Mouse (Mus musculus) embryonic facial prominence, embryonic 14.5 days (tissue): Measurements from ENCODE around the gene Lias. TPM values are rescaled to one million over a fixed set of nuclear protein-coding genes. Genes with fewer than 3 reads are reported as not detected.

Experiments
- ATAC-seq: fragments of 200-750 bp; cut with Nextera tagmentation; 2 replicates; pipeline ENCODE4 v1.8.0; 2017; ENCODE audit warnings: low read depth, moderate number of reproducible peaks, moderate TSS enrichment
- DNase-seq: peaks from one replicate; pipeline ENCODE4 v3.0.0-alpha.2; 2015; ENCODE audit warnings: low spot score
- H3K27ac ChIP-seq: fragments of 300-500 bp; sonication (generic); replicated peaks from 2 replicates; pipeline ENCODE4 v1.5.1; 2014; ENCODE audit warnings: low read depth, mild to moderate bottlenecking, low read length, moderate library complexity
- H3K27me3 ChIP-seq: fragments of 300-500 bp; sonication (generic); replicated peaks from 2 replicates; pipeline ENCODE4 v1.6.1; 2014; ENCODE audit warnings: low read length; ENCODE audit not compliant: control insufficient read depth, insufficient read depth
- H3K36me3 ChIP-seq: fragments of 300-500 bp; sonication (generic); 2 replicates; pipeline ENCODE4 v1.6.1; 2014; ENCODE audit warnings: low read length, mixed read lengths; ENCODE audit not compliant: control insufficient read depth, insufficient read depth
- H3K4me1 ChIP-seq: fragments of 300-500 bp; sonication (generic); 2 replicates; pipeline ENCODE4 v1.6.1; 2014; ENCODE audit warnings: antibody characterized with exemption, low read length; ENCODE audit not compliant: control insufficient read depth, insufficient read depth
- H3K4me2 ChIP-seq: fragments of 300-500 bp; sonication (generic); 2 replicates; pipeline ENCODE4 v1.6.1; 2014; ENCODE audit warnings: low read depth, mild to moderate bottlenecking, low read length, moderate library complexity, mixed read lengths
- H3K4me3 ChIP-seq: fragments of 300-500 bp; sonication (generic); 2 replicates; pipeline ENCODE4 v1.5.1; 2014; ENCODE audit warnings: low read depth, mild to moderate bottlenecking, low read length
- H3K9ac ChIP-seq: fragments of 300-500 bp; sonication (generic); 2 replicates; pipeline ENCODE4 v1.6.1; 2014; ENCODE audit warnings: low read depth, mild to moderate bottlenecking, low read length, moderate library complexity, mixed read lengths
- H3K9me3 ChIP-seq: fragments of 300-500 bp; sonication (generic); 2 replicates; pipeline ENCODE4 v1.6.1; 2016; ENCODE audit warnings: low read length; ENCODE audit not compliant: control insufficient read depth
- WGBS: fragments of 180-500 bp; shearing (Covaris S2); extraction: QIAGEN DNeasy Blood & Tissue Kit; methylation state at CpG from one replicate; pipeline ENCODE4 v1.1.7; 2014; 5-methylcytosine and 5-hydroxymethylcytosine counted together
- polyA plus RNA-seq: library from polyadenylated mRNA; unstranded; fragments of >200 nt; fragmentation: Nextera tagmentation; extraction: Ambion mirVana; gene quantifications from 2 replicates; pipeline ENCODE4 v1.2.1, GENCODE M21; 2014

Lias gene
- 60.8 and 61.2 TPM in 2 replicates for polyA plus RNA-seq

GRCm38 (mm10) chr5:65390648-65391644, at the start of gene Lias, which contains the start of gene Rpl9:
Gene Lias, plus strand, starts transcription at chr5:65391497.
Gene Rpl9, minus strand, starts transcription at chr5:65391444.
- no peaks in the 10 kb centered on the region for H3K9me3 ChIP-seq
- ATAC-seq (peak; percentile 96), DNase-seq (peak; percentile 98)
- peaks cover 11% of the 10 kb centered on the region for H3K4me1 ChIP-seq
- peaks cover 51% of the 10 kb centered on the region for H3K36me3 ChIP-seq
- WGBS = under 1% methylated on average over 69 of the region's 83 CpGs
- H3K9ac ChIP-seq = peak within 1 kb of the TSS; percentile 99
- peak within 1 kb of the TSS; percentile 85 for H3K4me2 ChIP-seq
- peak within 1 kb of the TSS; percentile 92 for H3K4me3 ChIP-seq
- H3K27me3 ChIP-seq = no peaks in the 10 kb centered on the region
- H3K27ac ChIP-seq = peak within 1 kb of the TSS; percentile 90

- Histone ChIP-seq H3K27me3 (no peaks in the 10 kb centered on the region), H3K9me3 (no peaks in the 10 kb centered on the region), H3K9ac (peak within 1 kb of the TSS; percentile 47), H3K4me1 (no peaks in the 10 kb centered on the region), H3K4me2 (peak within 1 kb of the TSS; percentile 50), H3K4me3 (peak within 1 kb of the TSS; percentile 25), H3K36me3 (no peaks in the 10 kb centered on the region), H3K27ac (no peak within 1 kb of the TSS)
- DNase-seq (peak; percentile 12), ATAC-seq (no peak)
- WGBS = 25% methylated on average over 15 of the region's 15 CpGs
These were observed 43.1 kb upstream of the Lias start, which contains the start of gene Klb for GRCm38 (mm10) chr5:65348168-65348567. Gene Klb, plus strand, starts transcription at chr5:65348314.

GRCm38 (mm10) chr5:65350508-65350907, 40.8 kb upstream of the Lias start:
- Histone ChIP-seq H3K4me2 (no peak overlapping the region), H3K27ac (no peak overlapping the region), H3K27me3 (no peaks in the 10 kb centered on the region), H3K4me3 (no peak overlapping the region), H3K36me3 (no peaks in the 10 kb centered on the region), H3K9ac (no peak overlapping the region), H3K9me3 (no peaks in the 10 kb centered on the region), H3K4me1 (no peaks in the 10 kb centered on the region)
- DNase-seq (no peak), ATAC-seq (no peak)
- 63% methylated on average over 10 of the region's 10 CpGs for WGBS

GRCm38 (mm10) chr5:65354097-65354496, 37.2 kb upstream of the Lias start:
- WGBS = 78% methylated on average over 3 of the region's 3 CpGs
- no peak for ATAC-seq

GRCm38 (mm10) chr5:65354985-65355384, 36.3 kb upstream of the Lias start:
- DNase-seq (no peak), ATAC-seq (no peak)
- no peak overlapping the region for H3K27ac ChIP-seq
- no peak overlapping the region for H3K4me3 ChIP-seq
- H3K9ac ChIP-seq = no peak overlapping the region
- WGBS = 79% methylated on average over 5 of the region's 5 CpGs
- H3K4me2 ChIP-seq = no peak overlapping the region
- H3K9me3 ChIP-seq = no peaks in the 10 kb centered on the region
- no peaks in the 10 kb centered on the region for H3K36me3 ChIP-seq
- H3K4me1 ChIP-seq = no peaks in the 10 kb centered on the region
- no peaks in the 10 kb centered on the region for H3K27me3 ChIP-seq

More at GRCm38 (mm10) chr5:65354097-65354496, 37.2 kb upstream of the Lias start:
- Histone ChIP-seq H3K27me3 (no peaks in the 10 kb centered on the region), H3K9ac (no peak overlapping the region), H3K36me3 (no peaks in the 10 kb centered on the region), H3K4me1 (no peaks in the 10 kb centered on the region), H3K9me3 (no peaks in the 10 kb centered on the region), H3K4me2 (no peak overlapping the region), H3K27ac (no peak overlapping the region), H3K4me3 (no peak overlapping the region)
- no peak for DNase-seq

GRCm38 (mm10) chr5:65356851-65357250, 34.4 kb upstream of the Lias start:
- 82% methylated on average over 6 of the region's 6 CpGs for WGBS
- no peaks in the 10 kb centered on the region for H3K4me1 ChIP-seq

GRCm38 (mm10) chr5:65357771-65358170, 33.5 kb upstream of the Lias start:
- DNase-seq (no peak), ATAC-seq (no peak)
- no peaks in the 10 kb centered on the region for H3K27me3 ChIP-seq
- H3K9ac ChIP-seq = no peak overlapping the region
- H3K9me3 ChIP-seq = no peaks in the 10 kb centered on the region
- no peak overlapping the region for H3K27ac ChIP-seq
- H3K4me3 ChIP-seq = no peak overlapping the region
- H3K4me2 ChIP-seq = no peak overlapping the region
- WGBS = 87% methylated on average over 3 of the region's 3 CpGs
- H3K36me3 ChIP-seq = no peaks in the 10 kb centered on the region
- H3K4me1 ChIP-seq = no peaks in the 10 kb centered on the region

More at GRCm38 (mm10) chr5:65356851-65357250, 34.4 kb upstream of the Lias start:
- no peak overlapping the region for H3K4me3 ChIP-seq
- no peaks in the 10 kb centered on the region for H3K9me3 ChIP-seq
- no peak for ATAC-seq
- no peak overlapping the region for H3K27ac ChIP-seq
- no peaks in the 10 kb centered on the region for H3K27me3 ChIP-seq
- no peak overlapping the region for H3K9ac ChIP-seq
- H3K36me3 ChIP-seq = no peaks in the 10 kb centered on the region
- no peak for DNase-seq
- H3K4me2 ChIP-seq = no peak overlapping the region

- Histone ChIP-seq H3K27ac (no peak overlapping the region), H3K4me1 (no peaks in the 10 kb centered on the region), H3K9me3 (no peaks in the 10 kb centered on the region), H3K27me3 (no peaks in the 10 kb centered on the region), H3K4me3 (no peak overlapping the region), H3K36me3 (no peaks in the 10 kb centered on the region), H3K4me2 (no peak overlapping the region), H3K9ac (no peak overlapping the region)
- DNase-seq (no peak), ATAC-seq (no peak)
- WGBS = 86% methylated on average over 11 of the region's 11 CpGs
These were observed 23.5 kb upstream of the Lias start for GRCm38 (mm10) chr5:65367837-65368236.
